ENCODE assay signal across 11 mouse cellular contexts in genomic region chr16:78391354-78391753, GRCm38 (mm10).
"Had no signal": no experiment of that assay in that cellular context is flagged by ENCODE, and none has a peak within 500 bp of the region (broad histone marks: within the 10 kb centered on the region; RNA-seq: fewer than 3 reads in every experiment).

No protein-coding gene starts in this region.

- DNase-seq: kidney, adult 2 months; kidney, postnatal 25 days had no signal

- H3K36me3 ChIP-seq: limb, embryonic 10.5 days; liver, embryonic 15.5 days; midbrain, embryonic 15.5 days; neural tube, embryonic 12.5 days had no signal

- H3K4me3 ChIP-seq: left cerebral cortex, adult 2 months; limb, embryonic 10.5 days; liver, embryonic 15.5 days; megakaryocyte, embryonic 14.5 days; midbrain, embryonic 15.5 days; neural tube, embryonic 12.5 days had no signal

- ATAC-seq: midbrain, embryonic 15.5 days had no signal

- H3K9me3 ChIP-seq: limb, embryonic 10.5 days; liver, embryonic 15.5 days; midbrain, embryonic 15.5 days; neural tube, embryonic 12.5 days had no signal

- H3K27ac ChIP-seq: left cerebral cortex, adult 2 months; limb, embryonic 10.5 days; liver, embryonic 15.5 days; midbrain, embryonic 15.5 days; neural tube, embryonic 12.5 days; stomach, postnatal 0 days had no signal

- H3K9ac ChIP-seq: liver, embryonic 15.5 days; midbrain, embryonic 15.5 days; neural tube, embryonic 12.5 days had no signal

- H3K27me3 ChIP-seq: liver, embryonic 15.5 days; midbrain, embryonic 15.5 days; neural tube, embryonic 12.5 days had no signal

- H3K4me1 ChIP-seq: limb, embryonic 10.5 days; liver, embryonic 15.5 days; midbrain, embryonic 15.5 days; neural tube, embryonic 12.5 days had no signal

- H3K4me2 ChIP-seq: liver, embryonic 11.5 days; liver, embryonic 15.5 days; midbrain, embryonic 11.5 days; midbrain, embryonic 15.5 days; neural tube, embryonic 12.5 days had no signal
